Comparison of ENCODE assay signal across 9 mouse cellular contexts in the genomic region with DNA sequence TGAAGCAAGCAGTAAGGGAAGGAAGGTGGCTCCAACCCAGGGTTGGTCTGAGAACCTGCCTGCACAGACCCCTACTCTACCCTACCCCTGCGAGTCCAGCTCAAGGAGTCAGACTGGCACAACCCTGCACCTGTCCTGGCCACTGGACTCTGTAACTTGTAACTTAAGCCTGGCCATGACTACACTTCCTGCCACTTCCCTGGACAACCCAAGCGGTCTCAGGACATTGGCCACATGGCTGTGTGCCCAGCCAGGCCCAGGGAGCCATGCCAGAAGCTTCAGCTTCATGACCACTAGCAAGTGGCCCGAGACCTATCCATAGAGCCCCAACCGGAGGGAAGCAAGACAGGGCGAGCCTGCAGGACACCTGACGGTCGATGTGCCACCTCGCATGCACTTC. TPM values are rescaled to one million over a fixed set of nuclear protein-coding genes. Genes with fewer than 3 reads are reported as not detected.
A peak's percentile ranks its signal among the peaks of the same experiment; 100 is the strongest.
DNase-seq lines count a peak whose midpoint lies in the region; ATAC-seq and TF ChIP-seq lines count a peak whose summit lies in the region.
"Had no signal": no experiment of that assay in that cellular context is flagged by ENCODE, and none has a peak within 500 bp of the region (broad histone marks: within the 10 kb centered on the region; RNA-seq: fewer than 3 reads in every experiment).

No protein-coding gene starts in this region.

- H3K27ac ChIP-seq in hindbrain, embryonic 16.5 days (ENCODE audit: low read depth, low read length): no peak overlapping the region
- H3K27ac ChIP-seq in hindbrain, embryonic 13.5 days: no peak overlapping the region
- no peak overlapping the region for H3K27ac ChIP-seq in midbrain, embryonic 14.5 days (replicated peaks; ENCODE audit: low read depth, low read length)
- H3K27ac ChIP-seq: limb, embryonic 12.5 days had no signal

- no peak overlapping the region for H3K4me3 ChIP-seq in hindbrain, embryonic 16.5 days (ENCODE audit: low read length)
- H3K4me3 ChIP-seq in hindbrain, embryonic 13.5 days: no peak overlapping the region
- H3K4me3 ChIP-seq in C2C12 (ENCODE audit: insufficient read depth, poor library complexity, severe bottlenecking): no peak overlapping the region
- no peak overlapping the region for H3K4me3 ChIP-seq in myocyte
- no peak overlapping the region for H3K4me3 ChIP-seq in midbrain, embryonic 14.5 days (replicated peaks; ENCODE audit: low read depth, low read length)
- H3K4me3 ChIP-seq: limb, embryonic 12.5 days had no signal

- H3ac ChIP-seq in C2C12 (ENCODE audit: control insufficient read depth, insufficient read length, low read depth): no peak overlapping the region
- H3ac ChIP-seq in myocyte (ENCODE audit: control insufficient read depth, insufficient read length): no peak overlapping the region

- H3K4me2 ChIP-seq in hindbrain, embryonic 16.5 days (ENCODE audit: low read length): no peak overlapping the region
- H3K4me2 ChIP-seq in hindbrain, embryonic 13.5 days: no peak overlapping the region
- H3K4me2 ChIP-seq in myocyte (ENCODE audit: low read depth): peak overlapping the region; percentile 63
- H3K4me2 ChIP-seq in midbrain, embryonic 14.5 days (ENCODE audit: low read length): no peak overlapping the region
- H3K4me2 ChIP-seq: limb, embryonic 12.5 days had no signal

- H3K9ac ChIP-seq in hindbrain, embryonic 16.5 days (ENCODE audit: low read depth, low read length): no peak overlapping the region
- no peak overlapping the region for H3K9ac ChIP-seq in hindbrain, embryonic 13.5 days
- no peak overlapping the region for H3K9ac ChIP-seq in midbrain, embryonic 14.5 days (replicated peaks; ENCODE audit: low read length)
- H3K9ac ChIP-seq: limb, embryonic 12.5 days had no signal

- H3K79me2 ChIP-seq in C2C12 (ENCODE audit: control insufficient read depth, insufficient read depth) (peaks cover 78% of the 10 kb centered on the region), myocyte (ENCODE audit: control insufficient read depth, insufficient read depth) (peaks cover 29% of the 10 kb centered on the region)

- H3K36me3 ChIP-seq in hindbrain, embryonic 16.5 days (ENCODE audit: control insufficient read depth, insufficient read depth, low read length): no peaks in the 10 kb centered on the region
- no peaks in the 10 kb centered on the region for H3K36me3 ChIP-seq in hindbrain, embryonic 13.5 days
- H3K36me3 ChIP-seq in C2C12 (ENCODE audit: control insufficient read depth, insufficient read depth) (peaks cover 16% of the 10 kb centered on the region), myocyte (ENCODE audit: control insufficient read depth, insufficient read depth) (peaks cover 3% of the 10 kb centered on the region)
- H3K36me3 ChIP-seq in midbrain, embryonic 14.5 days (ENCODE audit: control insufficient read depth, insufficient read depth, low read length): no peaks in the 10 kb centered on the region
- H3K36me3 ChIP-seq: limb, embryonic 12.5 days had no signal

- WGBS in hindbrain, embryonic 16.5 days: 78% methylated on average over 8 of the region's 8 CpGs
- WGBS in hindbrain, embryonic 13.5 days: 89% methylated on average over 8 of the region's 8 CpGs
- 90% methylated on average over 8 of the region's 8 CpGs for WGBS in midbrain, embryonic 14.5 days

- peak; percentile 67 to 81 for DNase-seq in cerebellum, postnatal 25 days
- DNase-seq in heart, postnatal 4 days: peak; percentile 82
- DNase-seq in midbrain, embryonic 14.5 days: no peak

- TF ChIP-seq CTCF in C2C12 (IDR thresholded peaks at IDR 0.05; ENCODE audit: control insufficient read depth, insufficient read depth, insufficient read length): no peak

- H3K4me1 ChIP-seq in hindbrain, embryonic 16.5 days (ENCODE audit: control insufficient read depth, insufficient read depth, low read depth, low read length): peaks cover 9% of the 10 kb centered on the region
- H3K4me1 ChIP-seq in hindbrain, embryonic 13.5 days (replicated peaks): peaks cover 34% of the 10 kb centered on the region
- H3K4me1 ChIP-seq in midbrain, embryonic 14.5 days (ENCODE audit: control insufficient read depth, insufficient read depth, low read length): peaks cover 7% of the 10 kb centered on the region

- peak; percentile 25; the same call in 1 of the 2 replicates for ATAC-seq in hindbrain, embryonic 16.5 days
- ATAC-seq in hindbrain, embryonic 13.5 days (ENCODE audit: low FRiP score): no peak
- no peak for ATAC-seq in midbrain, embryonic 14.5 days (ENCODE audit: low FRiP score, low TSS enrichment)
- no peak for ATAC-seq in erythroid progenitor cell, adult 5-6 weeks (replicated peaks; ENCODE audit: low FRiP score, poor library complexity, severe bottlenecking)

- H3K79me3 ChIP-seq in C2C12 (ENCODE audit: low read depth): peaks cover 26% of the 10 kb centered on the region

- no peaks in the 10 kb centered on the region; the same call in 1 of the 2 replicates for H3K27me3 ChIP-seq in hindbrain, embryonic 16.5 days (replicated peaks; ENCODE audit: control insufficient read depth, insufficient read depth, low read length)
- H3K27me3 ChIP-seq in hindbrain, embryonic 13.5 days: peaks cover 3% of the 10 kb centered on the region; the same call in 1 of the 2 replicates
- H3K27me3 ChIP-seq in C2C12 (ENCODE audit: control insufficient read depth, insufficient read depth, insufficient read length) (no peaks in the 10 kb centered on the region), myocyte (ENCODE audit: control insufficient read depth, insufficient read depth, insufficient read length) (no peaks in the 10 kb centered on the region)
- no peaks in the 10 kb centered on the region for H3K27me3 ChIP-seq in midbrain, embryonic 14.5 days (ENCODE audit: control insufficient read depth, insufficient read depth, low read length)

- H3K9me3 ChIP-seq in hindbrain, embryonic 16.5 days (ENCODE audit: control insufficient read depth, low read length): no peaks in the 10 kb centered on the region
- H3K9me3 ChIP-seq in hindbrain, embryonic 13.5 days: no peaks in the 10 kb centered on the region
- H3K9me3 ChIP-seq in midbrain, embryonic 14.5 days (ENCODE audit: control insufficient read depth, low read length): no peaks in the 10 kb centered on the region
- H3K9me3 ChIP-seq: limb, embryonic 12.5 days had no signal

- no peak for TF ChIP-seq POLR2A in myocyte (IDR thresholded peaks at IDR 0.05; ENCODE audit: insufficient read length, low read depth)

TF ChIP-seq in C2C12, 6 proteins besides CTCF, POLR2A, EP300 and RAD21 (continues in another document):
- peak; percentile 93 for TF ChIP-seq MYOD1 (IDR thresholded peaks at IDR 0.05; ENCODE audit: control insufficient read depth, insufficient read length, low read depth)
- TF ChIP-seq CEBPB (IDR thresholded peaks at IDR 0.05; ENCODE audit: low read depth): no peak
- TF ChIP-seq MAX (IDR thresholded peaks at IDR 0.05): peak; percentile 20
- no peak for TF ChIP-seq MYOG (IDR thresholded peaks at IDR 0.05; ENCODE audit: control insufficient read depth, extremely low read depth, insufficient read length)

TF ChIP-seq in myocyte, 11 proteins besides CTCF, POLR2A, EP300 and RAD21 (continues in another document):
- TF ChIP-seq REST (IDR thresholded peaks at IDR 0.05; ENCODE audit: insufficient read depth, insufficient read length): no peak
- no peak for TF ChIP-seq SRF (IDR thresholded peaks at IDR 0.05; ENCODE audit: control insufficient read depth, insufficient read length, low read depth)
- peak; percentile 1 for TF ChIP-seq USF1 (IDR thresholded peaks at IDR 0.05; ENCODE audit: low read depth)
- no peak for TF ChIP-seq CEBPB (IDR thresholded peaks at IDR 0.05; ENCODE audit: insufficient read depth, poor library complexity, severe bottlenecking)

RNA-seq across cellular contexts. Expression of a gene that starts 8.1 kb away (rescaled TPM):
- 2.2 and 3.5 TPM in 2 replicates for polyA plus RNA-seq in hindbrain, embryonic 16.5 days (2015; fragmentation: Nextera tagmentation; extraction: Ambion mirVana)
- 1.9 and 2.1 TPM in 2 replicates for polyA plus RNA-seq in hindbrain, embryonic 13.5 days (2015; fragmentation: Nextera tagmentation; extraction: Ambion mirVana)
- polyA plus RNA-seq in C2C12 (2012; fragmentation: generic; extraction: Trizol) (47.4 TPM), myocyte (2012; fragmentation: generic; extraction: Trizol) (80.8 TPM)
- 10 to 100 TPM; 47.8 to 49.6 TPM for total RNA-seq in heart, postnatal 4 days (2021)
- 1.2 and 1.8 TPM in 2 replicates for polyA plus RNA-seq in midbrain, embryonic 14.5 days (2014; fragmentation: Nextera tagmentation; extraction: Ambion mirVana)
- under 0.01 and 0.42 TPM in 2 replicates for total RNA-seq in erythroid progenitor cell, adult 5-6 weeks (2015; ENCODE audit: low replicate concordance)
- 0.13 and 0.15 TPM in 2 replicates for total RNA-seq in erythroid progenitor cell, adult 5-6 weeks (2017; ENCODE audit: low replicate concordance)

RNA-seq across cellular contexts. Expression of a gene that starts 39.6 kb away (rescaled TPM):
- polyA plus RNA-seq in hindbrain, embryonic 16.5 days (2015; fragmentation: Nextera tagmentation; extraction: Ambion mirVana): 271 and 282 TPM in 2 replicates
- polyA plus RNA-seq in hindbrain, embryonic 13.5 days (2015; fragmentation: Nextera tagmentation; extraction: Ambion mirVana): 444 and 445 TPM in 2 replicates
- 5,244 TPM for polyA plus RNA-seq in C2C12 (2012; fragmentation: generic; extraction: Trizol)
- 100 to 1,000 TPM; 619 to 692 TPM for total RNA-seq in heart, postnatal 4 days (2021)
- 3,913 TPM for polyA plus RNA-seq in myocyte (2012; fragmentation: generic; extraction: Trizol)
- 409 and 512 TPM in 2 replicates for polyA plus RNA-seq in midbrain, embryonic 14.5 days (2014; fragmentation: Nextera tagmentation; extraction: Ambion mirVana)
- 412 and 611 TPM in 2 replicates for total RNA-seq in erythroid progenitor cell, adult 5-6 weeks (2015; ENCODE audit: low replicate concordance)
- total RNA-seq in erythroid progenitor cell, adult 5-6 weeks (2017; ENCODE audit: low replicate concordance): 390 and 599 TPM in 2 replicates

RNA-seq across cellular contexts. Expression of a gene that starts 46.3 kb away (rescaled TPM):
- 193 and 201 TPM in 2 replicates for polyA plus RNA-seq in hindbrain, embryonic 16.5 days (2015; fragmentation: Nextera tagmentation; extraction: Ambion mirVana)
- polyA plus RNA-seq in hindbrain, embryonic 13.5 days (2015; fragmentation: Nextera tagmentation; extraction: Ambion mirVana): 208 and 213 TPM in 2 replicates
- polyA plus RNA-seq in C2C12 (2012; fragmentation: generic; extraction: Trizol) (204 TPM), myocyte (2012; fragmentation: generic; extraction: Trizol) (188 TPM)
- 100 to 1,000 TPM; 103 to 104 TPM for total RNA-seq in heart, postnatal 4 days (2021)
- 158 and 179 TPM in 2 replicates for polyA plus RNA-seq in midbrain, embryonic 14.5 days (2014; fragmentation: Nextera tagmentation; extraction: Ambion mirVana)
- 47.6 and 66.7 TPM in 2 replicates for total RNA-seq in erythroid progenitor cell, adult 5-6 weeks (2015; ENCODE audit: low replicate concordance)
- total RNA-seq in erythroid progenitor cell, adult 5-6 weeks (2017; ENCODE audit: low replicate concordance): 24.1 and 32.6 TPM in 2 replicates

RNA-seq across cellular contexts. Expression of a gene that starts 55.7 kb away (rescaled TPM):
- polyA plus RNA-seq in hindbrain, embryonic 16.5 days (2015; fragmentation: Nextera tagmentation; extraction: Ambion mirVana): 11.1 and 22.2 TPM in 2 replicates
- polyA plus RNA-seq in hindbrain, embryonic 13.5 days (2015; fragmentation: Nextera tagmentation; extraction: Ambion mirVana): 19.8 and 20.8 TPM in 2 replicates
- 7.9 TPM for polyA plus RNA-seq in C2C12 (2012; fragmentation: generic; extraction: Trizol)
- 10 to 100 TPM; 15.2 to 15.4 TPM for total RNA-seq in heart, postnatal 4 days (2021)
- 6.8 TPM for polyA plus RNA-seq in myocyte (2012; fragmentation: generic; extraction: Trizol)
- polyA plus RNA-seq in midbrain, embryonic 14.5 days (2014; fragmentation: Nextera tagmentation; extraction: Ambion mirVana): 32.0 and 37.5 TPM in 2 replicates
- total RNA-seq in erythroid progenitor cell, adult 5-6 weeks (2015; ENCODE audit: low replicate concordance): 8.8 and 9.4 TPM in 2 replicates
- total RNA-seq in erythroid progenitor cell, adult 5-6 weeks (2017; ENCODE audit: low replicate concordance): 7.6 and 9.2 TPM in 2 replicates

Comparison
In these comparisons a context has a peak if more than half of its experiments do, and no peak if none do; other contexts are left out.
1. RNA of a gene that starts 8.1 kb away (polyA plus RNA-seq): 80.8 TPM in myocyte (single experiment) and 47.4 TPM in C2C12 (single experiment); 2.2 to 3.5 TPM in hindbrain, embryonic 16.5 days, 1.9 to 2.1 TPM in hindbrain, embryonic 13.5 days and 1.2 to 1.8 TPM in midbrain, embryonic 14.5 days; every median in the first group is over 10 times any median in the second.